Mouse (Mus musculus): ENCODE measurements at regions not wholly inside any gene's neighbourhood (a gene's known extent, or its start where the extent isn't known, plus 50 kb on each side); places are given as distances from the start of the nearest gene placed in this dataset.
A peak's percentile ranks its signal among the peaks of the same experiment; 100 is the strongest.

- H3K4me1 ChIP-seq: peaks cover 28% of the 10 kb centered on the region
- ATAC-seq (ENCODE audit: borderline replicate concordance, extremely low read depth, low FRiP score, low TSS enrichment): peak; percentile 59; the same call in 1 of the 2 replicates
- H3K4me3 ChIP-seq: no peak overlapping the region
- no peaks in the 10 kb centered on the region for H3K36me3 ChIP-seq
- WGBS: 33% methylated on average over 3 of the region's 3 CpGs
- no peak overlapping the region for H3K4me2 ChIP-seq
- no peak overlapping the region for H3K27ac ChIP-seq
- no peak overlapping the region for H3K9ac ChIP-seq
- H3K9me3 ChIP-seq: no peaks in the 10 kb centered on the region
- H3K27me3 ChIP-seq: no peaks in the 10 kb centered on the region
These were observed 213.0 kb upstream of the Krr1 start for GRCm38 (mm10) chr10:111759505-111759904.

- Histone ChIP-seq H3K27me3 (no peaks in the 10 kb centered on the region), H3K27ac (no peak overlapping the region), H3K9ac (no peak overlapping the region), H3K4me3 (no peak overlapping the region), H3K9me3 (no peaks in the 10 kb centered on the region), H3K4me2 (no peak overlapping the region), H3K36me3 (no peaks in the 10 kb centered on the region), H3K4me1 (peaks cover 19% of the 10 kb centered on the region)
- 78% methylated on average over 8 of the region's 8 CpGs for whole genome bisulfite sequencing
- ATAC-seq (ENCODE audit: borderline replicate concordance, extremely low read depth, low FRiP score, low TSS enrichment): no peak
These were observed 209.5 kb upstream of the Krr1 start for GRCm38 (mm10) chr10:111762751-111763528.

GRCm38 (mm10) chr10:111767011-111767720, 205.3 kb upstream of the Krr1 start:
- H3K4me3 ChIP-seq: no peak overlapping the region
- peaks cover 29% of the 10 kb centered on the region for H3K4me1 ChIP-seq
- H3K9ac ChIP-seq: no peak overlapping the region
- H3K4me2 ChIP-seq: no peak overlapping the region
- WGBS: 65% methylated on average over 7 of the region's 7 CpGs
- H3K27ac ChIP-seq: peak overlapping the region; percentile 79
- H3K9me3 ChIP-seq: no peaks in the 10 kb centered on the region
- H3K27me3 ChIP-seq: no peaks in the 10 kb centered on the region
- no peaks in the 10 kb centered on the region for H3K36me3 ChIP-seq
- no peak for ATAC-seq (ENCODE audit: borderline replicate concordance, extremely low read depth, low FRiP score, low TSS enrichment)

- Histone ChIP-seq H3K4me3 (no peak overlapping the region), H3K36me3 (no peaks in the 10 kb centered on the region), H3K9me3 (no peaks in the 10 kb centered on the region), H3K4me2 (no peak overlapping the region), H3K4me1 (peaks cover 29% of the 10 kb centered on the region), H3K27me3 (no peaks in the 10 kb centered on the region), H3K9ac (no peak overlapping the region), H3K27ac (peak overlapping the region; percentile 79)
- 57% methylated on average over 14 of the region's 14 CpGs for WGBS
- peak; percentile 91 for ATAC-seq (ENCODE audit: borderline replicate concordance, extremely low read depth, low FRiP score, low TSS enrichment)
These were observed 204.5 kb upstream of the Krr1 start for GRCm38 (mm10) chr10:111767813-111768455.

- Histone ChIP-seq H3K27me3 (no peaks in the 10 kb centered on the region), H3K9me3 (no peaks in the 10 kb centered on the region), H3K4me1 (peaks cover 29% of the 10 kb centered on the region), H3K4me2 (no peak overlapping the region), H3K4me3 (no peak overlapping the region), H3K9ac (no peak overlapping the region), H3K36me3 (no peaks in the 10 kb centered on the region), H3K27ac (no peak overlapping the region; the same call in 1 of the 2 replicates)
- 49% methylated on average over 9 of the region's 9 CpGs for WGBS
- ATAC-seq (ENCODE audit: borderline replicate concordance, extremely low read depth, low FRiP score, low TSS enrichment): no peak
These were observed 202.9 kb upstream of the Krr1 start for GRCm38 (mm10) chr10:111769486-111770002.

- WGBS: 40% methylated on average over 2 of the region's 2 CpGs
- Histone ChIP-seq H3K4me1 (peaks cover 29% of the 10 kb centered on the region), H3K4me2 (no peak overlapping the region), H3K9me3 (no peaks in the 10 kb centered on the region), H3K36me3 (no peaks in the 10 kb centered on the region), H3K27ac (no peak overlapping the region; the same call in 1 of the 2 replicates), H3K9ac (no peak overlapping the region), H3K4me3 (no peak overlapping the region), H3K27me3 (no peaks in the 10 kb centered on the region)
- ATAC-seq (ENCODE audit: borderline replicate concordance, extremely low read depth, low FRiP score, low TSS enrichment): no peak
These were observed 202.4 kb upstream of the Krr1 start for GRCm38 (mm10) chr10:111770027-111770426.

- Histone ChIP-seq H3K9ac (no peak overlapping the region), H3K4me2 (no peak overlapping the region), H3K36me3 (no peaks in the 10 kb centered on the region), H3K9me3 (no peaks in the 10 kb centered on the region), H3K27ac (no peak overlapping the region), H3K27me3 (no peaks in the 10 kb centered on the region), H3K4me3 (no peak overlapping the region), H3K4me1 (peaks cover 29% of the 10 kb centered on the region)
- no peak for ATAC-seq (ENCODE audit: borderline replicate concordance, extremely low read depth, low FRiP score, low TSS enrichment)
- 43% methylated on average over 4 of the region's 4 CpGs for WGBS
These were observed 201.5 kb upstream of the Krr1 start for GRCm38 (mm10) chr10:111771010-111771409.

- H3K4me1 ChIP-seq: peaks cover 5% of the 10 kb centered on the region; the same call in 1 of the 2 replicates
- ATAC-seq (ENCODE audit: borderline replicate concordance, extremely low read depth, low FRiP score, low TSS enrichment): peak; percentile 74; the same call in 1 of the 2 replicates
- H3K27me3 ChIP-seq: no peaks in the 10 kb centered on the region
- no peak overlapping the region for H3K4me2 ChIP-seq
- H3K36me3 ChIP-seq: no peaks in the 10 kb centered on the region
- no peak overlapping the region for H3K27ac ChIP-seq
- no peak overlapping the region for H3K4me3 ChIP-seq
- H3K9ac ChIP-seq: no peak overlapping the region
- H3K9me3 ChIP-seq: no peaks in the 10 kb centered on the region
These were observed 194.9 kb upstream of the Krr1 start for GRCm38 (mm10) chr10:111777559-111777958.

GRCm38 (mm10) chr10:111778111-111778510, 194.4 kb upstream of the Krr1 start:
- Histone ChIP-seq H3K27me3 (no peaks in the 10 kb centered on the region), H3K9ac (no peak overlapping the region), H3K27ac (no peak overlapping the region), H3K36me3 (no peaks in the 10 kb centered on the region), H3K4me2 (no peak overlapping the region), H3K4me3 (no peak overlapping the region), H3K9me3 (no peaks in the 10 kb centered on the region), H3K4me1 (peaks cover 5% of the 10 kb centered on the region; the same call in 1 of the 2 replicates)
- WGBS: 74% methylated on average over 5 of the region's 5 CpGs
- no peak for ATAC-seq (ENCODE audit: borderline replicate concordance, extremely low read depth, low FRiP score, low TSS enrichment)

GRCm38 (mm10) chr10:111779956-111780355, 192.5 kb upstream of the Krr1 start:
- H3K4me1 ChIP-seq: peaks cover 15% of the 10 kb centered on the region
- no peak overlapping the region for H3K4me2 ChIP-seq
- ATAC-seq (ENCODE audit: borderline replicate concordance, extremely low read depth, low FRiP score, low TSS enrichment): no peak
- no peaks in the 10 kb centered on the region for H3K36me3 ChIP-seq
- H3K27ac ChIP-seq: no peak overlapping the region
- no peak overlapping the region for H3K9ac ChIP-seq
- WGBS: 87% methylated on average over 7 of the region's 7 CpGs
- H3K27me3 ChIP-seq: no peaks in the 10 kb centered on the region
- H3K4me3 ChIP-seq: no peak overlapping the region
- H3K9me3 ChIP-seq: no peaks in the 10 kb centered on the region

GRCm38 (mm10) chr10:111782195-111782810, 190.2 kb upstream of the Krr1 start:
- H3K4me2 ChIP-seq: no peak overlapping the region
- WGBS: 81% methylated on average over 22 of the region's 22 CpGs
- H3K4me1 ChIP-seq: peaks cover 15% of the 10 kb centered on the region

More at GRCm38 (mm10) chr10:111782195-111782810, 190.2 kb upstream of the Krr1 start:
- no peak overlapping the region for H3K9ac ChIP-seq
- ATAC-seq (ENCODE audit: borderline replicate concordance, extremely low read depth, low FRiP score, low TSS enrichment): no peak
- no peak overlapping the region for H3K27ac ChIP-seq
- no peaks in the 10 kb centered on the region for H3K27me3 ChIP-seq
- no peaks in the 10 kb centered on the region for H3K9me3 ChIP-seq
- no peaks in the 10 kb centered on the region for H3K36me3 ChIP-seq
- H3K4me3 ChIP-seq: no peak overlapping the region
